16 mouse cellular contexts compared by ENCODE assay signal in the genomic region with DNA sequence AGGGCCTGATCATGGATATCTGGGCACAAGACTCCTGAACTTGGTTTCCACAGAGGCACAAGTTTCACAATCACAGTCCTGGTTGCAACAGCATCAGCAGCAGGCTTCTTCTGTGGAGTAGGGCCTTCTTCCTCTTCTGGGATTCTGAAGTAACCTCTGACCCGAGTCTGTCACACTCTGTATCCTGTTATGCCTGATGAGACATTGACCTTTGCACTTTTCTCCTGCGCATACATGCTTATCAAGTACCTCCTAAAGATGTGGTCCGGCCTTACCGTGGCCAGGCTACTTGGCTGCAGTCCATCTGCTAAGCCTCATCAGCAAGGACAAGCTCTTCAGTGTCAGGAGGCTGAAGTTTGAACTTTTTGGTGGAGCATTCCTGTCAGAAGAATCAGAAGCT.
DNase-seq lines count a peak whose midpoint lies in the region; ATAC-seq lines count a peak whose summit lies in the region.
"Had no signal": no experiment of that assay in that cellular context is flagged by ENCODE, and none has a peak within 500 bp of the region (broad histone marks: within the 10 kb centered on the region; RNA-seq: fewer than 3 reads in every experiment).

No protein-coding gene starts in this region.

- no peak overlapping the region for H3K27ac ChIP-seq in kidney, embryonic 16.5 days (ENCODE audit: low read length)
- no peak overlapping the region for H3K27ac ChIP-seq in liver, embryonic 15.5 days (replicated peaks)
- H3K27ac ChIP-seq: embryonic facial prominence, embryonic 15.5 days; forebrain, embryonic 13.5 days; heart, adult 2 months; hindbrain, postnatal 0 days; kidney, postnatal 0 days; limb, embryonic 15.5 days; neural tube, embryonic 13.5 days had no signal

- H3K27me3 ChIP-seq in kidney, embryonic 16.5 days (ENCODE audit: insufficient read depth, low read length): no peaks in the 10 kb centered on the region
- no peaks in the 10 kb centered on the region for H3K27me3 ChIP-seq in liver, embryonic 15.5 days
- H3K27me3 ChIP-seq: embryonic facial prominence, embryonic 15.5 days; forebrain, embryonic 13.5 days; limb, embryonic 15.5 days; neural tube, embryonic 13.5 days had no signal

- H3K9me3 ChIP-seq in kidney, embryonic 16.5 days (ENCODE audit: low read length): no peaks in the 10 kb centered on the region
- no peaks in the 10 kb centered on the region for H3K9me3 ChIP-seq in liver, embryonic 15.5 days (replicated peaks)
- H3K9me3 ChIP-seq: embryonic facial prominence, embryonic 15.5 days; forebrain, embryonic 13.5 days; limb, embryonic 15.5 days; neural tube, embryonic 13.5 days had no signal

- H3K4me3 ChIP-seq in kidney, embryonic 16.5 days (ENCODE audit: low read length): no peak overlapping the region
- no peak overlapping the region for H3K4me3 ChIP-seq in liver, embryonic 15.5 days (replicated peaks)
- H3K4me3 ChIP-seq: embryonic facial prominence, embryonic 15.5 days; forebrain, embryonic 13.5 days; heart, adult 2 months; limb, embryonic 15.5 days; neural tube, embryonic 13.5 days had no signal

- H3K36me3 ChIP-seq in kidney, embryonic 16.5 days (ENCODE audit: insufficient read depth, low read length): no peaks in the 10 kb centered on the region
- no peaks in the 10 kb centered on the region for H3K36me3 ChIP-seq in liver, embryonic 15.5 days (replicated peaks)
- H3K36me3 ChIP-seq: embryonic facial prominence, embryonic 15.5 days; limb, embryonic 15.5 days; neural tube, embryonic 13.5 days had no signal

- intact Hi-C loops in heart, postnatal 10 days (cut with DNase I): no loop called here

- WGBS in kidney, embryonic 16.5 days: 48% methylated on average over 4 of the region's 4 CpGs
- 42% methylated on average over 4 of the region's 4 CpGs for WGBS in liver, embryonic 15.5 days (ENCODE audit: insufficient replicate concordance)

- peak; percentile 4 for DNase-seq in kidney, postnatal 10 days
- DNase-seq in NIH3T3 (ENCODE audit: low read depth): peak; percentile 4
- peak; percentile 47 to 51 for DNase-seq in adrenal gland, postnatal 36 days
- DNase-seq in cerebellum, postnatal 36 days: no peak
- no peak for DNase-seq in right cerebral cortex, postnatal 10 days (ENCODE audit: low spot score in 2 of 2)
- no peak for DNase-seq in heart, postnatal 10 days
- DNase-seq: cerebellum, postnatal 25 days; heart, adult 2 months had no signal

- H3K4me2 ChIP-seq in kidney, embryonic 16.5 days (replicated peaks; ENCODE audit: low read depth, low read length): no peak overlapping the region
- no peak overlapping the region for H3K4me2 ChIP-seq in liver, embryonic 15.5 days
- H3K4me2 ChIP-seq: embryonic facial prominence, embryonic 15.5 days; forebrain, embryonic 13.5 days; limb, embryonic 15.5 days; neural tube, embryonic 13.5 days had no signal

- no peaks in the 10 kb centered on the region for H3K4me1 ChIP-seq in kidney, embryonic 16.5 days (ENCODE audit: insufficient read depth, low read length)
- H3K4me1 ChIP-seq in liver, embryonic 15.5 days (replicated peaks): no peaks in the 10 kb centered on the region
- H3K4me1 ChIP-seq: embryonic facial prominence, embryonic 15.5 days; forebrain, embryonic 13.5 days; limb, embryonic 15.5 days; neural tube, embryonic 13.5 days had no signal

- H3K9ac ChIP-seq in kidney, embryonic 16.5 days (replicated peaks; ENCODE audit: low read length): no peak overlapping the region
- no peak overlapping the region for H3K9ac ChIP-seq in liver, embryonic 15.5 days
- H3K9ac ChIP-seq: embryonic facial prominence, embryonic 15.5 days; forebrain, embryonic 13.5 days; limb, embryonic 15.5 days; neural tube, embryonic 13.5 days had no signal

- ATAC-seq in kidney, embryonic 16.5 days (ENCODE audit: low FRiP score, low TSS enrichment): no peak
- ATAC-seq in liver, embryonic 15.5 days (ENCODE audit: insufficient read depth): peak; percentile 42; the same call in 1 of the 2 replicates
- ATAC-seq: forebrain, embryonic 13.5 days; hindbrain, postnatal 0 days had no signal

Comparison
In these comparisons a context has a peak if more than half of its experiments do, and no peak if none do; other contexts are left out.
1. DNase-seq: peak in kidney, postnatal 10 days (single experiment), NIH3T3 (single experiment) and adrenal gland, postnatal 36 days (2 of 2); none in cerebellum, postnatal 36 days (0 of 2), right cerebral cortex, postnatal 10 days (0 of 2) and heart, postnatal 10 days (0 of 2).